Mouse (Mus musculus): ENCODE measurements around the gene Abhd12b.

DNA sequence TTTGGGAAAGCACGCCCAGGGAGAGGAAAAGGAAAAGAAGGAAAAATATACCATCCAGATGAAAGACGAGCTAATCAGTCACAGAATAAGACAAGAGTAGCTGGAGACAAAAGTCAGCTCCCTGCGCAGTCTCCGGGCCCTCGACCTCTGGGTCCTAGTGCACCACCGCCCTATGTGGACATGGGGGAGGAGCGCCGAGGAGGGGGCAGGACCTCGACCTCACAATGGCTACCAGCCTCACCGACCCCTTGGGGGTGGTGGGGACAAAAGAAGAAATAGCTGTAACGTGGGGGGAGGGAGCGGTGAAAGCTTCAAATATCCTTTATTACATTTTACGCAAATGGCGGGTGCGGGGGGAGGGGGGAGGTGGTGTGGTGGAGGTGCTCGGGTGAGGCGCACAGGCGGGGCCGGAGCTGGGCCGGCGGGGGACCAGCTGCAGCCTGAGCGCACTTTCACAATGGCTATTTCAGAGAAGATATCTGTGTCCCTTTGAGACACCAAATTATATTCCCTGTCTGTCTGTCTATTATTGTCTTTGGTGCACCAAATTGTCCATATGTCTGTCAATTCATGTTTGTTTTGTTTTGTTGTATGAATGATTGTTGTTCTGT is 30.3 kb downstream of the Abhd12b start:
- no peak for TF ChIP-seq CTCF (IDR thresholded peaks at IDR 0.05; ENCODE audit: low read depth)
- no peak for TF ChIP-seq EP300 (IDR thresholded peaks at IDR 0.05; ENCODE audit: low read depth)
